Mouse (Mus musculus): ENCODE results near the gene Pear1. TPM values are rescaled to one million over a fixed set of nuclear protein-coding genes. Genes with fewer than 3 reads are reported as not detected.

Pear1 gene
- polyA plus RNA-seq, 1 experiment from 2014 or later = 17.7 TPM

DNA sequence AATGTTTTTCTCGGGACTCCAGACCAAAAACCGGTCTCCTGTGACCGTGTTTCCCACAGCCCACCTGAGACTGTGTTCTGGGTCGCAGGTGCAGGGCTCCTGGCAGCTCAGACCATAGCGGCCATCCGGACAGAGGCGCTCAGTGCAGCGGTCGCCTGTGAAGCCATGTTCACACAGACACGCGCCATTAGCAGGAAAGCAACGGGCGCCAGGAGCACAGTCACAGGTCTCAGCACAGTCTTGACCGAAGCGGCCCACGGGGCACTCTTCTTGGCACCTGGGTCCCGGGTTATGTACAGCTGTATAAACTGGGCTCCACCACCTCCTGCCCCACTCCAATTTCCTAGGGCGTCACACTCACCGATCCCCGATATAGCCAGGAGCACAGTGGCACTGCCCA is 67.6 kb downstream of the Pear1 start:
- no peak overlapping the region; the same call in 1 of the 2 replicates for H3K27ac ChIP-seq
- peaks cover 58% of the 10 kb centered on the region for H3K4me1 ChIP-seq
- DNase-seq (ENCODE audit: low spot score) = no peak
- peaks cover 61% of the 10 kb centered on the region for H3K36me3 ChIP-seq
- H3K4me3 ChIP-seq = no peak overlapping the region
- WGBS = 50% methylated on average over 20 of the region's 20 CpGs
- peaks cover 56% of the 10 kb centered on the region for H3K27me3 ChIP-seq (ENCODE audit: low read depth, poor library complexity, severe bottlenecking)
- no peaks in the 10 kb centered on the region for H3K9me3 ChIP-seq (replicated peaks)

- Histone ChIP-seq H3K4me1 (peaks cover 55% of the 10 kb centered on the region), H3K9me3 (replicated peaks) (no peaks in the 10 kb centered on the region), H3K27me3 (ENCODE audit: low read depth, poor library complexity, severe bottlenecking) (peaks cover 57% of the 10 kb centered on the region), H3K27ac (no peak overlapping the region; the same call in 1 of the 2 replicates), H3K4me3 (no peak overlapping the region; the same call in 1 of the 2 replicates), H3K36me3 (peaks cover 66% of the 10 kb centered on the region)
- WGBS = 3% methylated on average over 24 of the region's 24 CpGs
- peak; percentile 92 for DNase-seq (ENCODE audit: low spot score)
These were observed 68.1 kb downstream of the Pear1 start for GRCm38 (mm10) chr3:87755964-87756363.

DNA sequence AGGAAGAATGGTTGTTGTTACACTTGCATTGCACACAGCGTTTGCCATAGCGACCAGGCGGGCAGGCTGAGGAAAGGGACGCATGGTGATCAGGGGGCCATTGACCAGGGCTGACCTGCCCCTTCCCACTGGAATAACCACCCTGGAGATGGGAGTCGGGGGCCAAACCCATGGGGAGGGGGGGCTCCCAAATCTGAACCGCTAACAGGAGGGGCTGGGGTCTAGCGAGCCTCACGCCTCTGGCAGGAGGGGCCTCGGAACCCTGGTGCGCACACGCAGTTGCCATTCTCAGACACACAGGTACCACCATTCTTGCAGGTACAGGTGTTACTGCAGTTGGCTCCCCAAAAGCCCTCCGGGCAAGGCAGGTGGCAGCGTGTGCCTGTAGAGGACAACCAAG is 70.3 kb downstream of the Pear1 start:
- Histone ChIP-seq H3K36me3 (peaks cover 76% of the 10 kb centered on the region), H3K4me1 (peaks cover 37% of the 10 kb centered on the region), H3K9me3 (replicated peaks) (no peaks in the 10 kb centered on the region), H3K27ac (0 out of 2 replicates have a peak overlapping the region, but pooled peaks have one; percentile 2), H3K4me3 (no peak overlapping the region), H3K27me3 (ENCODE audit: low read depth, poor library complexity, severe bottlenecking) (peaks cover 73% of the 10 kb centered on the region)
- no peak for DNase-seq (ENCODE audit: low spot score)
- 82% methylated on average over 13 of the region's 13 CpGs for WGBS

DNA sequence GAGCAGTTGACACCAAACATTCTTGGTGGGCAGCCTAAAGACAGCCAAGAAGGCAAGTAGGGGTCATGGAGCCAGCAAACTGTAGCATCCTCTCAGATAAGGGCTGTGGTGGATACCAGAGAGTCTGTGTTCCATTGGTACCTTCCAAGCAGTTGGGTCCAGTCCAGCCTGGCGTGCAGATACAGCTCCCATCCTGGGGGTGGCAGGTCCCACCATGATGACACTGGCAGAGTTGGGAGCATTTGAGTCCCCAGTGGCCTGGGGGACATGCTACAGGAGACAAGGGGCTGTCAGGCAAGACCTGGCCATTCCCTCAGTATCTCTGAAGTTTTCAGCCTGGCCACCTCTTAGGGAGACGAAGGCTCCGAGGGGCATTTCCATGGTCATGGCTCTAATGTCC is 71.5 kb downstream of the Pear1 start:
- Histone ChIP-seq H3K27me3 (ENCODE audit: low read depth, poor library complexity, severe bottlenecking) (peaks cover 76% of the 10 kb centered on the region), H3K4me3 (no peak overlapping the region), H3K9me3 (replicated peaks) (no peaks in the 10 kb centered on the region), H3K27ac (no peak overlapping the region), H3K36me3 (peaks cover 63% of the 10 kb centered on the region), H3K4me1 (peaks cover 31% of the 10 kb centered on the region)
- 94% methylated on average over 3 of the region's 3 CpGs for WGBS
- no peak for DNase-seq (ENCODE audit: low spot score)

DNA sequence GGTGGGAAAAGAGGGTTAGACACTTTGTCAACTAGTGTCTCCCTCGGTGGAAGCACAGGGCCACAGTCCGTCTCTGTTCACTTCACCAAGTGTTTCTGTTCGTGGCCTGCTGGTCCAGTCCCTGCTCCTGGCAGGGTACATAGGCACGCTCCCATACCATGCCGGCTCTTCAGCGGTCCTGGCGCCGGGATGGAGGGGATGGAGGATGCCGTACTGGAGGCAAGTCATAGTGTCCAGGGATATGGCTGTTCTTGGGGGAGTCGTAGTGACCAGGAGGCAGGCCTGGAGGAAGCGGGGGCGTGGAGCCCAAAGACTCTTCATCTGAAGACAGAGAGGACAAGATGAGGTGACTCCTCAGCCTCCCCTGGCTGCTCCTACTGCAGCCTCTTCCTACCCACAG is 74.1 kb downstream of the Pear1 start:
- Histone ChIP-seq H3K27ac (0 out of 2 replicates have a peak overlapping the region, but pooled peaks have one; percentile 19), H3K4me3 (no peak overlapping the region), H3K27me3 (ENCODE audit: low read depth, poor library complexity, severe bottlenecking) (peaks cover 59% of the 10 kb centered on the region), H3K36me3 (peaks cover 56% of the 10 kb centered on the region), H3K9me3 (replicated peaks) (no peaks in the 10 kb centered on the region), H3K4me1 (peaks cover 30% of the 10 kb centered on the region)
- 90% methylated on average over 12 of the region's 12 CpGs for WGBS
- no peak for DNase-seq (ENCODE audit: low spot score)

DNA sequence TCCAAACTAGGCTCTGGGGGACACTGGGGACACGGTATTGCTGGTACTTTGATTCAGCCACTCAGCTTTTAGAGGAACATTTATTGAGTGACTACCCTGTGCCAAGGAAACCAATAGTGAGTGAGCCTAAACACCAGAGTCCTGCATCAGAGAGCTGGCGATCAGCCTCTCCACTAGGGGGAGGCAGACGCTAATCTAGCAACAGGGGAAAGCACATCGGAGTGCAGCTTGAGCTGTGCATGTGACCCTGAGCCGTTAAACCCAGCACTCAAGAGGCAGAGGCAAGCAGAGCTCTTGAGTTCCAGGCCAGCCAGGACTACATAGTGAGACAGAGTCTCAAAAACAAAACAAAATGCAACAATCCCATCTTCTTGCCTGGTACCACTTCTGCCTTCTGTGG is 75.1 kb downstream of the Pear1 start:
- Histone ChIP-seq H3K9me3 (replicated peaks) (no peaks in the 10 kb centered on the region), H3K27me3 (ENCODE audit: low read depth, poor library complexity, severe bottlenecking) (peaks cover 49% of the 10 kb centered on the region), H3K4me3 (no peak overlapping the region), H3K27ac (no peak overlapping the region), H3K36me3 (peaks cover 47% of the 10 kb centered on the region), H3K4me1 (peaks cover 37% of the 10 kb centered on the region)
- WGBS = 15% methylated on average over 5 of the region's 5 CpGs
- DNase-seq (ENCODE audit: low spot score) = peak; percentile 55

DNA sequence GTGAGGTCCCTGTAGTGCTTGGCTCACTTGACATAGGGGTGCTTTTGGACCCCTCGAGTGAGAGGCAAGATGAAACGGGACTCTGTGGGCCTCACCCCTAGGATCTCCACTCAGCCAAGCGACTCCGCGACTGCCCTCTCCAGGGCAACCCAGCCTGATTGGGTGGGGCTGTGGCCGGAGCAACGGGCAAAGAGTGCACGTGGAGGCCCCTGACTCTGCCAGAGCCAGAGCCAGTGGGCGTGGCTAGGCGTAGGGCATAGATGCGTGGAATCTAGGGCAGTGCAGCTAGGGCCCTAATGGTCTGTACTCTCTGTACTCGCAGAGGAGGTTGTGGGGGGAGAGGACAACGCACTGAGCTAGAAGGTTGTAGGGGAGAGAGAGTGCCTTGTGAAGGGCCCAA is 75.7 kb downstream of the Pear1 start, which contains the start of gene Lrrc71:
TSS of gene Lrrc71 (minus strand) at position 195 of the 400 bp plus-strand sequence.
- no peaks in the 10 kb centered on the region for H3K9me3 ChIP-seq (replicated peaks)
- H3K4me3 ChIP-seq = no peak within 1 kb of the TSS
- DNase-seq (ENCODE audit: low spot score) = no peak
- peaks cover 43% of the 10 kb centered on the region for H3K27me3 ChIP-seq (ENCODE audit: low read depth, poor library complexity, severe bottlenecking)
- WGBS = 48% methylated on average over 13 of the region's 13 CpGs
- no peak within 1 kb of the TSS for H3K27ac ChIP-seq
- peaks cover 37% of the 10 kb centered on the region for H3K4me1 ChIP-seq
- peaks cover 41% of the 10 kb centered on the region for H3K36me3 ChIP-seq

- peaks cover 12% of the 10 kb centered on the region for H3K36me3 ChIP-seq
- peak overlapping the region; percentile 83 for H3K27ac ChIP-seq
- H3K27me3 ChIP-seq (ENCODE audit: low read depth, poor library complexity, severe bottlenecking) = peaks cover 27% of the 10 kb centered on the region
- H3K4me3 ChIP-seq = peak overlapping the region; percentile 35
- H3K9me3 ChIP-seq (replicated peaks) = no peaks in the 10 kb centered on the region
- DNase-seq (ENCODE audit: low spot score) = peak; percentile 72
- H3K4me1 ChIP-seq = peaks cover 32% of the 10 kb centered on the region
- WGBS = 20% methylated on average over 18 of the region's 18 CpGs
These were observed 79.0 kb downstream of the Pear1 start for GRCm38 (mm10) chr3:87745036-87745659.

DNA sequence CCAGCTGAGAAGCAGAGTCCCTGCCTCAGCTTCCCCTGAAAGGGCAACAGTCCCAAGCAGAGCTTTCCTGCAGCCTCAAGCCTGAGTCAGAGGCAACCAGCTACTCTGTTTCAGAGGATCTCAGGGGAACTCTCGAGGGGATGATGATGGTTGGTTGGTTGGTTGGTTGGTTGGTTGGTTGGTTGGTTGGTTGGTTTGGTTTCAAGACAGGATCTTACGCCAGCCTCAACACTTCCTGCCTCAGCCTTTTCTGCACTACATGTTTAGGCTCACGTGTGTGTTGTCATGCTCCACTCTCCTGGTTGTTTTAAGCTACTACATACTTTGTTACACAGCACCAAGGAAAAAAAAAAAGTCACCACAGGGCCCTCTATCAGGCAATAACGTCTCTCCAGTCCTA is 80.2 kb downstream of the Pear1 start:
- Histone ChIP-seq H3K4me3 (no peak overlapping the region), H3K27me3 (ENCODE audit: low read depth, poor library complexity, severe bottlenecking) (peaks cover 20% of the 10 kb centered on the region; the same call in 1 of the 2 replicates), H3K4me1 (peaks cover 32% of the 10 kb centered on the region), H3K36me3 (peaks cover 9% of the 10 kb centered on the region), H3K9me3 (replicated peaks) (no peaks in the 10 kb centered on the region), H3K27ac (no peak overlapping the region)
- no peak for DNase-seq (ENCODE audit: low spot score)
- 89% methylated on average over 4 of the region's 4 CpGs for WGBS

GRCm38 (mm10) chr3:87742735-87743134 is 81.4 kb downstream of the Pear1 start:
- DNase-seq (ENCODE audit: low spot score) = no peak
- WGBS = 87% methylated on average over 16 of the region's 16 CpGs
- H3K27ac ChIP-seq = no peak overlapping the region
- peaks cover 10% of the 10 kb centered on the region; the same call in 1 of the 2 replicates for H3K27me3 ChIP-seq (ENCODE audit: low read depth, poor library complexity, severe bottlenecking)
- no peaks in the 10 kb centered on the region for H3K9me3 ChIP-seq (replicated peaks)
- H3K36me3 ChIP-seq = peaks cover 20% of the 10 kb centered on the region
- H3K4me1 ChIP-seq = peaks cover 24% of the 10 kb centered on the region
- H3K4me3 ChIP-seq = no peak overlapping the region

DNA sequence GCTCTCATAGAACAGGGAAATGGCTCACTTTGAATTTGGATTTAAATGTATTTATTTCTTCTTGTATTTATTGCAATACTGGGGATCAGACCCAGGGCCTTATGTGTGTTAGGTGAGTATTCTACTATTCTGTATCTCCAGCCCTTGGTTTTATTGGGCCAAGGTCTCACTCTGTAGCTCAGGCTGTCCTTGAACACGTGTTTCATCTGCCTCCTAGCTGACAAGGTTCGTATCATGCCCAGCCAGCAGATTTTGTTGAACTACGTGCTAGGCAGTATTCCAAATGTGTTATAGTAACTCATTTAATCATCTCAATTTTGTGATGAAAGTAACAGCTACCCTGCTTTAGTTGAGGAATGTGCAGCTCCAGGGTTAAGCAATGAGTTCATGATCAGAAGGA is 82.1 kb downstream of the Pear1 start:
- 89% methylated on average over 3 of the region's 3 CpGs for WGBS
- Histone ChIP-seq H3K27me3 (ENCODE audit: low read depth, poor library complexity, severe bottlenecking) (peaks cover 3% of the 10 kb centered on the region; the same call in 1 of the 2 replicates), H3K36me3 (peaks cover 26% of the 10 kb centered on the region), H3K4me3 (no peak overlapping the region), H3K9me3 (replicated peaks) (no peaks in the 10 kb centered on the region), H3K4me1 (peaks cover 24% of the 10 kb centered on the region), H3K27ac (no peak overlapping the region)
- no peak for DNase-seq (ENCODE audit: low spot score)

GRCm38 (mm10) chr3:87738906-87739305 is 85.2 kb downstream of the Pear1 start:
- Histone ChIP-seq H3K4me1 (no peaks in the 10 kb centered on the region), H3K36me3 (peaks cover 57% of the 10 kb centered on the region), H3K9me3 (replicated peaks) (no peaks in the 10 kb centered on the region), H3K4me3 (no peak overlapping the region), H3K27ac (no peak overlapping the region), H3K27me3 (ENCODE audit: low read depth, poor library complexity, severe bottlenecking) (no peaks in the 10 kb centered on the region)
- WGBS = 83% methylated on average over 5 of the region's 5 CpGs
- DNase-seq (ENCODE audit: low spot score) = no peak

DNA sequence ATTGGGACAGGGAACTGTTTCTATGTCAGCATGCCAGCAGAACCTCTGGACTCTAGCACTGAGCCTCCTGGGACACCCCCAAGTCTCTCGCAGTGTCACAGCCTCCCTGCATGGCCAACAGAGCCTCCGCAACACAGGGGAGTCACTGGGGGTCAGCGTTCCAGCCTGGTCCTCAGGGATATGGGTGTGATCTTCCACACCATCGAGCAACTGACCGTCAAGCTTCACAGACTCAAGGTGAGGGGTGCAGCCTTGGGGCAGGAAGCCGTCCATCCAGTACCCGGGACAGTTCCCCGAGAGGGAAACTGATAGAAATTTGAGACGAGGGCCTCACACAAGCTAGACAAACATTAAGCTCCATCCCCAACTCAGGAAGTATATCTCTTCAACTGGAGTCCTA is 88.8 kb downstream of the Pear1 start:
- Histone ChIP-seq H3K4me3 (no peak overlapping the region), H3K27ac (no peak overlapping the region), H3K36me3 (peaks cover 93% of the 10 kb centered on the region), H3K4me1 (no peaks in the 10 kb centered on the region), H3K9me3 (replicated peaks) (no peaks in the 10 kb centered on the region), H3K27me3 (ENCODE audit: low read depth, poor library complexity, severe bottlenecking) (no peaks in the 10 kb centered on the region)
- WGBS = 76% methylated on average over 9 of the region's 9 CpGs
- no peak for DNase-seq (ENCODE audit: low spot score)

All from limb, embryonic 10.5 days (tissue).